Mouse (Mus musculus) CH12.LX (cell line): ENCODE results near the gene Ccdc32. TPM values are rescaled to one million over a fixed set of nuclear protein-coding genes. Genes with fewer than 3 reads are reported as not detected.

Experiments used
- DNase-seq: peaks from one replicate; pipeline ENCODE4 v3.0.0-alpha.2; 2013; ENCODE audit errors: extremely low read depth
- H3K27ac ChIP-seq: 2 replicates; pipeline ENCODE4 v1.5.1; 2012; ENCODE audit warnings: low read depth, mild to moderate bottlenecking, control low read depth, moderate library complexity; ENCODE audit not compliant: insufficient read depth
- H3K27me3 ChIP-seq: replicated peaks from 2 replicates; pipeline ENCODE3; 2012; ENCODE audit warnings: inconsistent platforms
- H3K36me3 ChIP-seq, 2 experiments: replicated peaks in 1 of 2; 2 replicates each; pipeline versions ENCODE3 to v1.6.1; 2012; ENCODE audit warnings: inconsistent platforms in 1 of 2, low read length in 1 of 2, mild to moderate bottlenecking in 1 of 2, mixed read lengths in 1 of 2, moderate library complexity in 1 of 2; ENCODE audit not compliant: control insufficient read depth in 1 of 2, insufficient read depth in 1 of 2
- H3K4me1 ChIP-seq, 2 experiments: 2 replicates each; pipeline ENCODE4 v1.6.1; 2012; ENCODE audit warnings: inconsistent platforms in 1 of 2, moderate library complexity in 1 of 2; ENCODE audit not compliant: insufficient read depth in 2 of 2, control insufficient read depth in 1 of 2
- H3K4me2 ChIP-seq: 2 replicates; pipeline ENCODE4 v1.6.1; 2012; ENCODE audit warnings: low read depth, mild to moderate bottlenecking, control low read depth; ENCODE audit not compliant: poor library complexity, insufficient read depth, severe bottlenecking
- H3K4me3 ChIP-seq, 3 experiments: fragments of 150-350 bp in 1 of 3; sonication (generic) in 1 of 3; replicated peaks in 1 of 3; 2 replicates each; pipeline versions ENCODE3 to v1.5.1; 2011 to 2012; ENCODE audit warnings: low read depth in 2 of 3, low read length in 2 of 3, mild to moderate bottlenecking in 2 of 3, moderate library complexity in 2 of 3, control low read depth in 1 of 3, improper control_type of control experiment in 1 of 3, inconsistent platforms in 1 of 3, mixed read lengths in 1 of 3; ENCODE audit not compliant: poor library complexity in 1 of 3
- H3K79me2 ChIP-seq: replicated peaks from 2 replicates; pipeline ENCODE4 v1.6.1; 2012; ENCODE audit warnings: mild to moderate bottlenecking, moderate library complexity; ENCODE audit not compliant: control insufficient read depth, poor library complexity, insufficient read depth, severe bottlenecking; ENCODE audit errors: extremely low read depth
- H3K9ac ChIP-seq: 2 replicates; pipeline ENCODE4 v1.6.1; 2012; ENCODE audit warnings: low read depth, mild to moderate bottlenecking, control low read depth, moderate library complexity; ENCODE audit not compliant: insufficient read depth
- H3K9me3 ChIP-seq: replicated peaks from 2 replicates; pipeline ENCODE3; 2012; ENCODE audit warnings: low read length, inconsistent platforms, mixed read lengths
- BHLHE40 ChIP-seq: IDR thresholded peaks from 2 replicates; pipeline ENCODE4 v1.6.1; 2011; ENCODE audit warnings: mild to moderate bottlenecking, low read depth, low read length, improper control_type of control experiment
- CHD2 ChIP-seq: IDR thresholded peaks from 2 replicates; pipeline ENCODE4 v1.6.1; 2011; ENCODE audit warnings: low read length, improper control_type of control experiment
- CTCF ChIP-seq, 2 experiments: IDR thresholded peaks in 1 of 2; conservative IDR thresholded peaks in 1 of 2; 2 replicates each; pipeline ENCODE4 v1.5.1; 2011 to 2012; ENCODE audit warnings: low read depth in 2 of 2, low read length in 2 of 2, improper control_type of control experiment in 1 of 2, inconsistent platforms in 1 of 2, mild to moderate bottlenecking in 1 of 2, moderate library complexity in 1 of 2
- E2F4 ChIP-seq: IDR thresholded peaks from 2 replicates; pipeline ENCODE4 v1.6.1; 2011; ENCODE audit warnings: low read depth, low read length, improper control_type of control experiment; ENCODE audit not compliant: insufficient replicate concordance
- ELF1 ChIP-seq: IDR thresholded peaks from 2 replicates; pipeline ENCODE4 v1.6.1; 2014; ENCODE audit warnings: low read depth, mild to moderate bottlenecking, inconsistent platforms, low read length, improper control_type of control experiment
- EP300 ChIP-seq: IDR thresholded peaks from 2 replicates; pipeline ENCODE4 v1.6.1; 2011; ENCODE audit warnings: low read length, improper control_type of control experiment
- ETS1 ChIP-seq: conservative IDR thresholded peaks from 2 replicates; pipeline ENCODE4 v1.6.1; 2012; ENCODE audit warnings: low read depth, mild to moderate bottlenecking, inconsistent platforms, low read length, improper control_type of control experiment, moderate library complexity
- IRF4 ChIP-seq: IDR thresholded peaks from 2 replicates; pipeline ENCODE4 v1.6.1; 2014; ENCODE audit warnings: low read depth, mild to moderate bottlenecking, inconsistent platforms, low read length, improper control_type of control experiment
- MAX ChIP-seq: IDR thresholded peaks from 2 replicates; pipeline ENCODE4 v1.6.1; 2011; ENCODE audit warnings: low read length, improper control_type of control experiment
- MEF2A ChIP-seq: IDR thresholded peaks from 2 replicates; pipeline ENCODE4 v1.6.1; 2014; ENCODE audit warnings: low read depth, mild to moderate bottlenecking, inconsistent platforms, low read length, improper control_type of control experiment, borderline replicate concordance
- MXI1 ChIP-seq: IDR thresholded peaks from 2 replicates; pipeline ENCODE4 v1.6.1; 2011; ENCODE audit warnings: mild to moderate bottlenecking, low read depth, low read length, improper control_type of control experiment
- NELFE ChIP-seq: IDR thresholded peaks from 2 replicates; pipeline ENCODE4 v1.6.1; 2011; ENCODE audit warnings: low read depth, low read length, improper control_type of control experiment
- NRF1 ChIP-seq: IDR thresholded peaks from 2 replicates; pipeline ENCODE4 v1.6.1; 2014; ENCODE audit warnings: low read depth, mild to moderate bottlenecking, inconsistent platforms, low read length, improper control_type of control experiment, moderate library complexity
- PAX5 ChIP-seq: IDR thresholded peaks from 2 replicates; pipeline ENCODE4 v1.6.1; 2012; ENCODE audit warnings: low read length, inconsistent platforms, mixed read lengths
- POLR2A ChIP-seq: IDR thresholded peaks from 2 replicates; pipeline ENCODE4 v1.6.1; 2011; ENCODE audit warnings: low read depth, mild to moderate bottlenecking, improper control_type of control experiment, low read length
- SIN3A ChIP-seq: IDR thresholded peaks from 2 replicates; pipeline ENCODE4 v1.6.1; 2012; ENCODE audit warnings: low read length, improper control_type of control experiment, inconsistent platforms
- SMC3 ChIP-seq: IDR thresholded peaks from 2 replicates; pipeline ENCODE4 v1.6.1; 2011; ENCODE audit warnings: low read depth, low read length, improper control_type of control experiment
- TBP ChIP-seq: conservative IDR thresholded peaks from 2 replicates; pipeline ENCODE4 v1.6.1; 2011; ENCODE audit warnings: low read depth, low read length, improper control_type of control experiment
- TCF12 ChIP-seq: IDR thresholded peaks from 2 replicates; pipeline ENCODE4 v1.6.1; 2014; ENCODE audit warnings: low read depth, mild to moderate bottlenecking, inconsistent platforms, low read length, improper control_type of control experiment
- UBTF ChIP-seq: IDR thresholded peaks from 2 replicates; pipeline ENCODE4 v1.6.1; 2012; ENCODE audit warnings: low read depth, mild to moderate bottlenecking, inconsistent platforms, low read length, improper control_type of control experiment, moderate library complexity
- ZC3H11A ChIP-seq: IDR thresholded peaks from 2 replicates; pipeline ENCODE4 v1.6.1; 2012; ENCODE audit warnings: low read depth, mild to moderate bottlenecking, inconsistent platforms, low read length, improper control_type of control experiment
- ZMIZ1 ChIP-seq: IDR thresholded peaks from 2 replicates; pipeline ENCODE4 v1.6.1; 2012; ENCODE audit warnings: low read depth, mild to moderate bottlenecking, inconsistent platforms, low read length, improper control_type of control experiment
- ZNF384 ChIP-seq: IDR thresholded peaks from 2 replicates; pipeline ENCODE4 v1.6.1; 2012; ENCODE audit warnings: low read depth, low read length, improper control_type of control experiment, inconsistent platforms
- dilution Hi-C: fragments of 300-500 bp; cut with MboI; formaldehyde crosslinking; loops from 2 replicates; pipeline ENCODE4 v1.14.3; 2020; ENCODE audit warnings: low sequenced_read_pairs; ENCODE audit not compliant: extremely low pct_unique_long_range_greater_than_20kb, extremely low pct_ligation_motif_present
- in situ Hi-C: fragments of 300-500 bp; cut with MboI; formaldehyde crosslinking; loops from 3 replicates; pipeline ENCODE4 v1.14.3; 2019; ENCODE audit warnings: low sequenced_read_pairs, low pct_ligation_motif_present, low pct_unique_long_range_greater_than_20kb, mixed read lengths
- polyA plus RNA-seq: library from polyadenylated mRNA; unstranded; fragments of >175 nt; gene quantifications from 2 replicates; pipeline ENCODE4 v1.2.1, GENCODE M21; 2012; ENCODE audit warnings: low read depth; ENCODE audit not compliant: insufficient read length
- total RNA-seq, 2 experiments: library from RNA; depleted of rRNA; stranded (reverse); fragments of 300-350 nt in 1 of 2; fragments of >200 nt in 1 of 2; gene quantifications; 2 replicates each; pipeline ENCODE4 v1.2.3; 2012 to 2014

Ccdc32 gene
- 11.7 and 13.9 TPM in 2 replicates for total RNA-seq (2012; rRNA removed)
- total RNA-seq (2014; rRNA removed) = 17.6 and 18.3 TPM in 2 replicates
- 11.5 and 11.8 TPM in 2 replicates for polyA plus RNA-seq

DNA sequence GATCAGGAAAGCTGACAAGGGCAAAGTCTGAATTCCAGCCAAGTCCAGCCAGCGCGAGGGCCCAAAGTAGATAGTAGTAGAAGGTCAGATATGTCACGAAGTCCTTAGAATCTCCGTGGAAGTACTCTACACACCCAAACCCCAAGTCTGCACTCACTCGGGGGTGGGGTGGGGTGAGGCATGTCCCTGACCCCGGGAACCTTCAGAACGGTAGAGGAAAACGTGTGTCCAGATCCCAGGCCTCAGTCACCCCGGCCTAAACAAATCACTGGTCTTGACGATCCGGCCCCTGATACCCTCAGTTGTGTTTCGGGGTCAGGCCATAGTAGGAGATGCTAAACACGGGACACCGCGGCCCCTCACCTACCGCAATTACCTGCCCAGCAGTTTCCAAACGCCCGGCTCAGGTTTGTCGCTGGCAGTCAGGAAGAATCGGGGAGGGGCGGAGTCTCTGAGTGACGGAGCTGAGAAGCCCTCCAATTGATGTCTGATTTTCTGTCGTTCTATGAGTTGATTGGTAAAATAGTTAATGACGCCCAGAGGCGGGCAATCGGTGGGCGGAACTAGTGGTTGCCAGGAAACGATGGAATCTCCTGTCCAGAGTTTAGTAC lies at the start of gene Ccdc32:
Gene Ccdc32, minus strand, starts transcription at position 453 of the 611 bp plus-strand sequence.
- peak; percentile 95 for DNase-seq
- dilution Hi-C loops (no loop called here), in situ Hi-C loops (no loop called here)
- Histone ChIP-seq H3K4me2 (peak within 1 kb of the TSS; percentile 95), H3K9ac (peak within 1 kb of the TSS; percentile 86), H3K9me3 (no peaks in the 10 kb centered on the region), H3K4me1 (peaks cover 8 to 34% of the 10 kb centered on the region in 2 experiments), H3K27me3 (peaks cover 13% of the 10 kb centered on the region), H3K79me2 (peaks cover 4% of the 10 kb centered on the region; the same call in 1 of the 2 replicates), H3K27ac (no peak within 1 kb of the TSS), H3K4me3 (peak within 1 kb of the TSS; percentile 75 to 81 (median 80)), H3K36me3 (peaks cover 11 to 33% of the 10 kb centered on the region in 2 experiments)
- TF ChIP-seq ZC3H11A (no peak), SIN3A (peak; percentile 54), IRF4 (no peak), MXI1 (no peak; the same call in 1 of the 2 replicates), NRF1 (no peak), MEF2A (no peak), TBP (no peak), CHD2 (peak; percentile 41; the same call in 1 of the 2 replicates), MAX (no peak), EP300 (no peak), POLR2A (peak; percentile 73), NELFE (peak; percentile 59; the same call in 1 of the 2 replicates), SMC3 (no peak), ETS1 (no peak), TCF12 (peak; percentile 26; the same call in 1 of the 2 replicates), CTCF (conservative IDR thresholded peaks at IDR 0.05 in 1 of 2, IDR thresholded peaks at IDR 0.05 in 1 of 2; ENCODE audit: low read depth in 2 of 2, low read length in 2 of 2) (no peak), BHLHE40 (no peak), UBTF (no peak), PAX5 (no peak), ELF1 (peak; percentile 78), ZMIZ1 (no peak), E2F4 (peak; percentile 69; the same call in 1 of the 2 replicates), ZNF384 (no peak)
